Mouse (Mus musculus) adrenal gland, postnatal 25 days (tissue): ENCODE results near the gene Cyp2w1. TPM values are rescaled to one million over a fixed set of nuclear protein-coding genes. Genes with fewer than 3 reads are reported as not detected.
"Not testable (repeated sequence)": the region's sequence is repeated elsewhere in the genome, so short reads cannot be mapped to it uniquely, and the experiment has no call there.

Experiments used
- DNase-seq: peaks from one replicate; pipeline ENCODE4 v3.0.0; 2021; ENCODE audit warnings: mixed read lengths
- total RNA-seq: library from RNA; stranded (reverse); gene quantifications from 2 replicates; pipeline ENCODE4 v1.2.3, GENCODE M21; 2021

The Cyp2w1 gene
- total RNA-seq, 1 experiment from 2014 or later = not detected

DNA sequence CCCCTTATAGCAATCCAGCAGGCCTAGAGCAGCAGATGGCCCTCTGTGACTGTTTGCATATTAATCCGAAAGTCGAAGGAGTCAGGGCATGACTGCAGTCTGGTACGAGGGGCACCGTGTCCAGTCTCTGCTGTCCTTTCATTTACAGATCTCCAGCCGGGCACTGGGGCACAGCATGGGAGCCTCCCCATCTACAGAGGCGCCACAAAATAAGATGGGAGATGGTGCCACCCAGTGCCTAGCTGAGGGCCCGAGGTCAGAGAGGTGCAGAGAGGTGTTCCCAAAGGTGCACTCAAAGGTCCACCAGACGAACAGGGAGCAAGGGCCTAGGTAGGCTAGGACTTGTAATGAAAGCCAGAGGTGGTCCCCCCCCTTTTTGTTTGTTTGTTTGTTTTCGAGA, 30.8 kb downstream of the Cyp2w1 start:
- DNase-seq = no peak

GRCm38 (mm10) chr5:139384531-139384930, 32.1 kb downstream of the Cyp2w1 start:
- DNase-seq = peak; percentile 53

DNA sequence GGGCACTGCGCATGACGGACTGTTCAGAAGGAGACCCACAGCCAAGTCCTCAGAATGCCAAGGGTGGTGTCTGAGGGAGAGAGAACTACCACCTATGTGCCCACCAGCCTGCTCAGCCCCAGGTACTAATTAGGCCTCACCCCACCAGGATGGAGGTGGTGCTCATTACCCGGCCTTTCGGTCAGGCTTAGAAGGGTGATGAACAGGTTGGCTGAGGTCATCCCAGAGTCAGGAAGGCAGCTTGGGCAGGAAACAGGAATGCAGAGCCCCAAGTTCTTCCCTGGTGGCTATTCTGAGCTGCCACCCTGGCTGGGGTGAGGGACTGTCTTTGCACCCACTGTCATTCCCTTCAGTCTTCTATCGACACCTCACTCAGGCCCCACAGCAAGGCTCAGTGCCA, 33.6 kb downstream of the Cyp2w1 start:
- DNase-seq = no peak

DNA sequence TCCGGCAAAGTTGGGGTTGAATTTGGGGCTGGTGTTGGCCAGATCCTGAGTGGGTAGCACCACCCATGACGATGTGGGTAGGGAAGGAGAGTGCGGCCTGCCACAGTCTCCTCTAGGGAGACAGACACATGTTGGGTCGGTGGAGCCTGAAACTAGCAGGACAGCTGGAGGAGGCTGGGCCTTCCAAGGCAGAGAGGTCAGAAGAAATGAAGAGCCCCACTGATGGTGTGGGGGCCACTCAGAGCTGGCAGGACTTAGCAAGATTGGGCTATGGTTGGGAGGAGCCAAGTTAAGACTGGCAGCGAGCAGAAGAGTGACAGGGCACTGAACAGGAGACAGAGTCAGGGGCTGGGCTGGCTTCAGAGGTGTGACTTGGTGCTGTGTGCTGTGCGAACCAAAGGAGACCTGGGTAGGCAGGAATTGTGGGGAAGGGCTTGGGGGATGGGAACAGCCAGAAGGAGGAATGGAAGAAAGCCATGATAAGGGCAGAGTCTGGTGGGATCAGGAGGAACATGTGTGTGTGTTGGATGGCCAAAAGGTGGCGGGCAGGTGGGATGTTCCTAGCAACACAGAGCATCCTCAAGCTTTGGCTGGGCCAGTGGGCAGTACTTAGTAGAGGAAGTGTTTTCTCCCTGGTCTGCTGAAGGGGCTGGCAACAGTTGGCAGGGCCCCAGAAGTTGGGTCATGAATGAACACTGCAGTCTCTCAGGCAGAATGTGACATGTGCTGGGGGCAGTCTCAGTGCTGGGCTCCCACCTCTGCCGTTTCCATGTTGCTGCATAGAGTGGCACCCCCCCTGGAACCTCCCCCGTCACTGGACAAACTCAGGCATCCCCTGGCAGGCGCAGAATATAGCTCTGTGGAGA, 35.1 kb downstream of the Cyp2w1 start:
- DNase-seq = no peak

- DNase-seq = no peak
Measured at GRCm38 (mm10) chr5:139388195-139388570, 35.8 kb downstream of the Cyp2w1 start.

GRCm38 (mm10) chr5:139388694-139389675, 36.6 kb downstream of the Cyp2w1 start:
- DNase-seq = no peak

- peak; percentile 66 for DNase-seq
Measured at GRCm38 (mm10) chr5:139389676-139390061, 37.3 kb downstream of the Cyp2w1 start.

DNA sequence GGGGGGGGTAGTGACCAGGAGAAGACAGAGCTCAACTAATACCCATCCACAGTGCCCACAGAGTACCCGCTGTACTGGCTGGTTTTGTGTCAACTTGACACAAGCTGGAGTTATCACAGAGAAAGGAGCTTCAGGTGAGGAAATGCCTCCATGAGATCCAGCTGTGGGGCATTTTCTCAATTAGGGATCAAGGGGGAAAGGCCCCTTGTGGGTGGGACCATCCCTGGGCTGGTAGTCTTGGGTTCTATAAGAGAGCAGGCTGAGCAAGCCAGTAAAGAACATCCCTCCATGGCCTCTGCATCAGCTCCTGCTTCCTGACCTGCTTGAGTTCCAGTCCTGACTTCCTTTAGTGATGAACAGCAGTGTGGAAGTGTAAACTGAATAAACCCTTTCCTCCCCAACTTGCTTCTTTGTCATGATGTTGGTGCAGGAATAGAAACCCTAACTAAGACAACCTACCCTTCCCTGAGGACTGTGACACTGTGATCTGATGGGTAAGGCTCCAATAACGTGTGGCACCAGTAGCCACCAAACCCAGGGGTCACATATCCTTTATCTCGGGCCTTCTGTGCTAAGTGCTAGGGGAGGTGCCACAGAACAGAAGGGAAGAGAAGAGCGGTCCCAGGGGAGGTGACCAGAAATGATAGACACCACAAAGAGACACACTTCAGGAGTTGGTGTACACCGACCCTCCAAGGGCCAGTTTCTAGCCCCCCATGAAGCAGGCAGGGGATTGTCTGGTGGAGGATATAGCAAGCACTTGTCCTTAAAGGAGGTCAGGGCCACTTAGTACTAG, 38.1 kb downstream of the Cyp2w1 start:
- DNase-seq = not testable (repeated sequence)

DNA sequence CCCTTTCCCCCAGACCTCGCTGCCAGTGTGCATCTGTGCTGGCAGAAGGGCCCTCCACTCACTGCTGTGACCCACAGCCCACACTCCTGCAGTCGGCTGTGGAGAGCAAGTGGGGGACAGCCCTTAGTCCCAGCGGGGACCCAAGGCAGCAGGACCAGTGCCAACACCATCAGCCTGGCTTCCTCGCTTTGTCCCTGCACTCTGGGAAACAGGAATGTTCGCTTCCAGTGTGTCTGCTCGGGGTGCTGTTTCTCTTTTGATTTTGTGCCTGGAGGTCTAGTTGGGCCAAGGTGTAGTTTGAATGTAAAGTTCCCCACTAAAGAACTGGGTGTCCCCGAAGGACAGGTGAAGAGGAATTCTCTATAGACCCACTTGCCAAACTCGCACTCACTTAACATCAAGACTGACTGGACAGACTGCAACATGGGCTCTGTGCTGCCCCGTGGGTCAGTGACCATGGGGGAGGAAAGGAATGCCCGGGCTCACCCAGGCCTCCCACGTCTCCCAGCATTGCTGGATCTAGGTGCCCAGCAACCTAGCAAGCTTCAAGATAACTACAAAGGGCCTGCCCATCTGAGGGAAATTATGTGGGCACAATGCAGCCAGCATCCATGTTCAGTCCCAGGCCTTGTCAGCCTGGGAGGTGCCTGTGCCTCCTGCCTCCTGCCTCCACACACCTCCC, 39.0 kb downstream of the Cyp2w1 start:
- no peak for DNase-seq

DNA sequence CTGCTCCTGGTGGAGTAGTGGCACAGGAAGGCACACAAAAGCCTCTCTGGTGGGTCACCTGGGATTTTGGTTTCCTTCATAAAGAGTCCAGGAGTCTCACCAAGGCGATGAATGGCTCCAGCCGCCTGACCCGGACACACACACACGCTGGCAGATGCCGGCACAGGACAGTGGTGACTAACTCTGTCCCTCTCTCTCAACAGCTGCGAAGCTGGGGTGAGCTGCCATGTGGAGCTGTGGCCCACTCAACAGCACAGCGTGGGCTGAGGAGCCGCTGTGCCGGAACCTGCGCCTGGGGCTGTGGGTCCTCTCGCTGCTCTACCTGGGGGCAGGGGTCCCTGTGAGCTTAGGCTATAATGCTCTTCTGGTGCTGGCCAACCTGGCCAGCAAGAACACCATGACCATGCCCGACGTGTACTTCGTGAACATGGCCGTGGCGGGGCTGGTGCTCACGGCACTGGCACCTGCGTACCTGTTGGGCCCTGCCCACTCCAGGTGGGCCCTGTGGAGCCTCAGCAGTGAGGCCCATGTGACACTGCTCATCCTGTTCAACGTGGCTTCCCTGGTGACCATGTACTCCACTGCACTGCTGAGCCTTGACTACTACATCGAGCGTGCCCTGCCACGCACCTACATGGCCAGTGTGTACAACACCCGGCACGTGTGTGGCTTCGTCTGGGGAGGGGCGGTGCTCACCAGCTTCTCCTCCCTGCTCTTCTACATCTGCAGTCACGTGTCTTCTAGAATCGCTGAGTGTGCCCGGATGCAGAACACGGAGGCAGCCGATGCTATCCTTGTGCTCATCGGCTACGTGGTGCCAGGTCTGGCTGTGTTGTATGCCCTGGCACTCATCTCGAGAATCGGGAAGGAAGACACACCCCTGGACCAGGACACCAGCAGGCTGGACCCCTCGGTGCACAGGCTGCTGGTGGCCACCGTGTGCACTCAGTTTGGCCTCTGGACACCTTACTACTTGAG, 40.1 kb downstream of the Cyp2w1 start:
- no peak for DNase-seq

DNA sequence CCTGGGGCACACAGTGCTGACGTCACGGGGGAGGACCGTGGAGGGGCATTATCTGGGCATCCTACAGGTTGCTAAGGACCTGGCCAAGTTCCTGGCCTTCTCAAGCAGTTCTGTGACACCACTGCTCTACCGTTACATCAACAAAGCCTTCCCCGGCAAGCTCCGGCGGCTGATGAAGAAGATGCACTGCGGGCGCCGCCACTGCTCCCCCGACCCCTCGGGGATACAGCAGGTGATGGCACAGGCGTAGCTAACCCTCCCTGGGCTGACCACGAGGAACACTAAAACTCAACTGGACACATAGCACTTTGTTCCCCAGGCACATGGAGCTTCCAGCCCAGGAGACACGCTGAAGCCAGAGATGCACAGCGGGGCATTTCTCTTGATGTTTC, 40.8 kb downstream of the Cyp2w1 start:
- no peak for DNase-seq

DNA sequence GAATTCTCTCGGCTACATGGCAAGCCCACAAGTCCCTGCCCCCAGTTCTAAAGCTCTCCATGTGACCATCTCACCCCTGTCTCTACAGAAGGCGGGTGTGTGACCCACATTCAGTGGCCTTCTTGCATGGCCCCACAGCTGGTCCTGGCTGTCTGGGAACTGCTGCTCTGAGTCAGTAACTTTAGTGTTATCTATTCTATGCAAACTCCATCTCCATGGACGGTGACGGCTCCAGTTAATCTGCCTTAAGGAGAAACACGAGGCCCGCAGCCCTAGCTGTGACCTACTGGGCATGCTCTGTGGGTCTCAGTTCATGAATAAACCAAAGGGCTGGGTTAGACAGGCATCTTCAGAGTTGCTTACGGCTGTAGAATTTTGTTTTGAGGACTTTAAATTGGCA, 42.0 kb downstream of the Cyp2w1 start:
- DNase-seq = no peak

DNA sequence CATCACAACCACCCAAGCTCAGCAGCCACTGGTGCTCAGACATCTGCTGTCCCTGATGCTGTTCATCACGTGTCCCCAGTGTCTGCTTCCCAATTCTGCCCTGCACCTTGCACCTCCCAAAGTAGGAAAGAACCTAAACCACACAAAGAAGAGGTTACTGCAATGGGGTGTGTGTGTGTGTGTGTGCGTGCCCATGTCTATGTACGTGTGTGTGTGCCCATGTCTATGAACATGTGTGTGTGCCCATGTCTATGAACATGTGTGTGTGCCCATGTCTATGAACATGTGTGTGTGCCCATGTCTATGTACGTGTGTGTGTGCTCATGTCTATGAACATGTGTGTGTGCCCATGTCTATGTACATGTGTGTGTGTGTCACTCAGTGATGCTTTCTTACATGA, 43.1 kb downstream of the Cyp2w1 start:
- no peak for DNase-seq

- no peak for DNase-seq
Measured at GRCm38 (mm10) chr5:139397359-139397916, 45.0 kb downstream of the Cyp2w1 start.

GRCm38 (mm10) chr5:139397959-139398753, 45.7 kb downstream of the Cyp2w1 start:
- peak; percentile 91 for DNase-seq

- no peak for DNase-seq
Measured at GRCm38 (mm10) chr5:139398786-139399185, 46.4 kb downstream of the Cyp2w1 start.

DNA sequence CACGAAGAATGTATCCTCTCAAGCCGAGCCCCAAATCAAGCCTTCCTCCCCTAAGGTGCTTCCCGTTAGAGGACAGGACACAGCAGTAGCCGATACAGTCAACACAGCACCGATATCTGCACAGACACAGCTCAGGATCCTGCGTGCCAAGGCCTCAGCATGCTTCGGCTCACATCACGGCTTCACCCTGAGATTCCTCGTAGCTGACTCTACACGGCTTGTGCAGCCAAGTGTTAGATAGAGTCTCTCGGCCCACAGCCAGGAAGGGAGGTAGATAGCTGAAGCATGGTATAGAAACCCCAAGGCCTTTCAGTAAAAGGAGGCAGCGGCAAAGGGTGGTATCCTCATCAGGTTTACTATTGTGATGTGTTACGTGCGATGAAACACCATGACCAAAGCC, 47.6 kb downstream of the Cyp2w1 start:
- DNase-seq = peak; percentile 47

DNA sequence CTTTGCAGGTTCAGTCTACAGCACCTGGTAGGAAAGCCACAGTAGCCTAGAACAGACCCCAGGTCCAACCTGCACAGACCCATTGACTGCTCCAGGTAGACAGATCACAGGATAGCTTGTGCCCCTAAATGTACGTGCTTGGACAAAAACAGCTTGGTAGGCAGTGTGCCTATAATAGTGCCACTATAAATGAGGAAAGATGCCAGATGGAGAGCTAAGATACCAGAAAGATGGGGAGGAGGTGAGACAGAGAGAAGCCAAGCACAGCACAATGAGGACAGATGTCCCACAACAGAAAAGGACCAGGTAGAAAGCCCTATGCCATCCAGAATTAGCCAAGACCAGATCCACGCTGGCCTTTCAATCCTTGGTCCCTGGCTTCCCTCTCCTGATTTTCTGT, 49.7 kb downstream of the Cyp2w1 start:
- DNase-seq = no peak

DNA sequence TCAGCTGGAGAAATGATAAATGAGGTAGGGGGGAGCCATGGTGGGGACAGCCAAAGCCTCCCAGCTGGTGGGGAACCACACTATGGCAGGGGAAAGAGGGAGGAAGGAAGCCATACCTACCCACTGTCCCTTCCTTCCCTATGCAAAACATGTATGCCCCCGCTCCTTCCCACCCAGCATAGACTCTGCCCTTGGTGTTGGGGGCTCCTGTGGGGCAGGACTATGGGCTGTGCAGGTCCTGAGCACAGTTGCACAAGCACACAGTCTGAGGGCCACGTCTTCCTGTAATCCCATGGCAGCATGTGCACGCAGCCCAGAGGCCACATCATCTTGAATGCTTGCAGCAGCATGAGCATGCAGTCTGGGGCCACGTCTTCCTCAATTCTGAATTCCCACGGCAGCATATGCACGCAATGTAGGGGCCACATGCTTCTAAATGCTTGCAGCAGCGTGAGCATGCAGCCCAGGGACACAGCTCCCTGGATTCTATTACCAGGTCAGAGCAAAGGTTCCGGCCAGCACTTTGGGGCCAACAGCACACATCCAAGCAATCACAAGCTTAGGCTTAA, 51.4 kb downstream of the Cyp2w1 start:
- DNase-seq = no peak
